Mouse (Mus musculus) limb, embryonic 12.5 days (tissue): Measurements from ENCODE around the gene Evi5. TPM values are rescaled to one million over a fixed set of nuclear protein-coding genes. Genes with fewer than 3 reads are reported as not detected.
A peak's percentile ranks its signal among the peaks of the same experiment; 100 is the strongest.

Experiments used
- ATAC-seq: fragments of 200-750 bp; cut with Nextera tagmentation; 2 replicates; pipeline ENCODE4 v1.8.0; 2017; ENCODE audit warnings: low read depth, moderate TSS enrichment; ENCODE audit not compliant: insufficient number of reproducible peaks, insufficient read depth, low FRiP score, low TSS enrichment
- H3K27ac ChIP-seq: fragments of 300-500 bp; sonication (generic); 2 replicates; pipeline ENCODE4 v1.5.1; 2016; ENCODE audit warnings: mild to moderate bottlenecking, moderate library complexity
- H3K27me3 ChIP-seq: fragments of 300-500 bp; sonication (generic); 2 replicates; pipeline ENCODE4 v1.6.1; 2016; ENCODE audit warnings: mild to moderate bottlenecking, moderate library complexity
- H3K36me3 ChIP-seq: fragments of 300-500 bp; sonication (generic); 2 replicates; pipeline ENCODE4 v1.6.1; 2016; ENCODE audit warnings: mild to moderate bottlenecking, moderate library complexity
- H3K4me1 ChIP-seq: fragments of 300-500 bp; sonication (generic); replicated peaks from 2 replicates; pipeline ENCODE4 v1.6.1; 2016
- H3K4me2 ChIP-seq: fragments of 300-500 bp; sonication (generic); 2 replicates; pipeline ENCODE4 v1.6.1; 2016; ENCODE audit warnings: mild to moderate bottlenecking, moderate library complexity
- H3K4me3 ChIP-seq: fragments of 300-500 bp; sonication (generic); replicated peaks from 2 replicates; pipeline ENCODE4 v1.5.1; 2016; ENCODE audit warnings: mild to moderate bottlenecking
- H3K9ac ChIP-seq: fragments of 300-500 bp; sonication (generic); replicated peaks from 2 replicates; pipeline ENCODE4 v1.6.1; 2016; ENCODE audit warnings: mild to moderate bottlenecking, moderate library complexity
- H3K9me3 ChIP-seq: fragments of 300-500 bp; sonication (generic); 2 replicates; pipeline ENCODE4 v1.6.1; 2016; ENCODE audit warnings: mild to moderate bottlenecking, moderate library complexity
- WGBS: fragments of 180-500 bp; shearing (Covaris S2); methylation state at CpG from one replicate; pipeline ENCODE4 v1.1.7; 2016; 5-methylcytosine and 5-hydroxymethylcytosine counted together
- polyA plus RNA-seq: library from polyadenylated mRNA; unstranded; fragments of >200 nt; fragmentation: Nextera tagmentation; extraction: Ambion mirVana; gene quantifications from 2 replicates; pipeline ENCODE4 v1.2.1, GENCODE M21; 2016

Gene Evi5
- polyA plus RNA-seq, 1 experiment from 2014 or later, result 88.4 TPM

- Histone ChIP-seq H3K27me3 (peaks cover 96% of the 10 kb centered on the region), H3K4me1 (peaks cover 50% of the 10 kb centered on the region), H3K4me3 (peak overlapping the region; percentile 21), H3K27ac (no peak overlapping the region), H3K9me3 (no peaks in the 10 kb centered on the region), H3K4me2 (peak overlapping the region; percentile 57), H3K36me3 (no peaks in the 10 kb centered on the region), H3K9ac (no peak overlapping the region)
- WGBS, result 1% methylated on average over 34 of the region's 34 CpGs
- ATAC-seq, result no peak
These were observed 152.0 kb downstream of the Evi5 start for GRCm38 (mm10) chr5:107722661-107723532.

- no peak overlapping the region for H3K27ac ChIP-seq
- H3K4me2 ChIP-seq, result peak overlapping the region; percentile 68
- H3K36me3 ChIP-seq, result no peaks in the 10 kb centered on the region
- peak overlapping the region; percentile 45; the same call in 1 of the 2 replicates for H3K9ac ChIP-seq
- H3K4me1 ChIP-seq, result peaks cover 47% of the 10 kb centered on the region
- H3K4me3 ChIP-seq, result peak overlapping the region; percentile 43
- ATAC-seq, result no peak
- under 1% methylated on average over 33 of the region's 33 CpGs for WGBS
- no peaks in the 10 kb centered on the region for H3K9me3 ChIP-seq
- H3K27me3 ChIP-seq, result peaks cover 97% of the 10 kb centered on the region
These were observed 153.3 kb downstream of the Evi5 start for GRCm38 (mm10) chr5:107721638-107722011.

- H3K4me3 ChIP-seq, result peak overlapping the region; percentile 43
- H3K27me3 ChIP-seq, result peaks cover 97% of the 10 kb centered on the region
- no peaks in the 10 kb centered on the region for H3K9me3 ChIP-seq
- no peaks in the 10 kb centered on the region for H3K36me3 ChIP-seq
- WGBS, result 1% methylated on average over 56 of the region's 58 CpGs
- no peak for ATAC-seq
- H3K4me2 ChIP-seq, result peak overlapping the region; percentile 68
- peak overlapping the region; percentile 45; the same call in 1 of the 2 replicates for H3K9ac ChIP-seq
- H3K27ac ChIP-seq, result no peak overlapping the region
- H3K4me1 ChIP-seq, result peaks cover 42% of the 10 kb centered on the region
These were observed 153.8 kb downstream of the Evi5 start for GRCm38 (mm10) chr5:107720991-107721637.

GRCm38 (mm10) chr5:107720511-107720910 lies 154.4 kb downstream of the Evi5 start:
- 4% methylated on average over 5 of the region's 5 CpGs for whole genome bisulfite sequencing
- no peak overlapping the region for H3K4me2 ChIP-seq
- H3K9me3 ChIP-seq, result no peaks in the 10 kb centered on the region
- H3K36me3 ChIP-seq, result no peaks in the 10 kb centered on the region
- no peak overlapping the region for H3K9ac ChIP-seq
- no peak for ATAC-seq
- H3K27ac ChIP-seq, result no peak overlapping the region
- H3K4me1 ChIP-seq, result peaks cover 37% of the 10 kb centered on the region
- peaks cover 92% of the 10 kb centered on the region for H3K27me3 ChIP-seq
- no peak overlapping the region for H3K4me3 ChIP-seq

- Histone ChIP-seq H3K9ac (no peak overlapping the region), H3K27me3 (peaks cover 88% of the 10 kb centered on the region), H3K4me3 (no peak overlapping the region), H3K27ac (no peak overlapping the region), H3K9me3 (no peaks in the 10 kb centered on the region), H3K36me3 (no peaks in the 10 kb centered on the region), H3K4me1 (peaks cover 29% of the 10 kb centered on the region), H3K4me2 (no peak overlapping the region)
- no peak for ATAC-seq
- 27% methylated on average over 1 of the region's 1 CpGs for WGBS
These were observed 155.1 kb downstream of the Evi5 start for GRCm38 (mm10) chr5:107719786-107720185.

- Histone ChIP-seq H3K36me3 (no peaks in the 10 kb centered on the region), H3K4me1 (peaks cover 24% of the 10 kb centered on the region), H3K9me3 (no peaks in the 10 kb centered on the region), H3K9ac (no peak overlapping the region), H3K4me3 (no peak overlapping the region), H3K4me2 (no peak overlapping the region), H3K27ac (no peak overlapping the region), H3K27me3 (peaks cover 88% of the 10 kb centered on the region)
- ATAC-seq, result no peak
- WGBS, result 9% methylated on average over 3 of the region's 3 CpGs
These were observed 155.7 kb downstream of the Evi5 start for GRCm38 (mm10) chr5:107719209-107719608.

- H3K4me3 ChIP-seq, result no peak overlapping the region
- H3K36me3 ChIP-seq, result no peaks in the 10 kb centered on the region
- no peaks in the 10 kb centered on the region for H3K9me3 ChIP-seq
- 9% methylated on average over 11 of the region's 11 CpGs for WGBS
- no peak overlapping the region for H3K27ac ChIP-seq
- H3K4me2 ChIP-seq, result no peak overlapping the region
- H3K4me1 ChIP-seq, result peaks cover 12% of the 10 kb centered on the region
- H3K27me3 ChIP-seq, result peaks cover 86% of the 10 kb centered on the region
- ATAC-seq, result no peak
- no peak overlapping the region for H3K9ac ChIP-seq
These were observed 157.0 kb downstream of the Evi5 start for GRCm38 (mm10) chr5:107717871-107718361.

GRCm38 (mm10) chr5:107711689-107712088 lies 163.2 kb downstream of the Evi5 start:
- Histone ChIP-seq H3K27ac (no peak overlapping the region), H3K9ac (no peak overlapping the region), H3K36me3 (no peaks in the 10 kb centered on the region), H3K27me3 (peaks cover 36% of the 10 kb centered on the region), H3K4me2 (no peak overlapping the region), H3K4me3 (no peak overlapping the region), H3K4me1 (no peaks in the 10 kb centered on the region), H3K9me3 (no peaks in the 10 kb centered on the region)
- WGBS, result 81% methylated on average over 2 of the region's 2 CpGs
- ATAC-seq, result no peak

GRCm38 (mm10) chr5:107708124-107708797 lies 166.6 kb downstream of the Evi5 start:
- WGBS, result 87% methylated on average over 8 of the region's 8 CpGs
- no peak overlapping the region for H3K9ac ChIP-seq
- no peak overlapping the region for H3K4me3 ChIP-seq
- H3K36me3 ChIP-seq, result no peaks in the 10 kb centered on the region
- no peak overlapping the region for H3K27ac ChIP-seq
- H3K27me3 ChIP-seq, result peaks cover 13% of the 10 kb centered on the region; the same call in 1 of the 2 replicates
- no peak for ATAC-seq
- no peaks in the 10 kb centered on the region for H3K9me3 ChIP-seq
- H3K4me2 ChIP-seq, result no peak overlapping the region
- H3K4me1 ChIP-seq, result no peaks in the 10 kb centered on the region

GRCm38 (mm10) chr5:107706262-107706661 lies 168.6 kb downstream of the Evi5 start:
- Histone ChIP-seq H3K27ac (no peak overlapping the region), H3K27me3 (peaks cover 3% of the 10 kb centered on the region; the same call in 1 of the 2 replicates), H3K9me3 (no peaks in the 10 kb centered on the region), H3K4me3 (no peak overlapping the region), H3K4me2 (no peak overlapping the region), H3K4me1 (no peaks in the 10 kb centered on the region), H3K9ac (no peak overlapping the region), H3K36me3 (no peaks in the 10 kb centered on the region)
- 73% methylated on average over 1 of the region's 1 CpGs for WGBS
- no peak for ATAC-seq

GRCm38 (mm10) chr5:107705756-107706155 lies 169.2 kb downstream of the Evi5 start:
- Histone ChIP-seq H3K4me1 (no peaks in the 10 kb centered on the region), H3K9me3 (no peaks in the 10 kb centered on the region), H3K9ac (no peak overlapping the region), H3K4me3 (no peak overlapping the region), H3K27ac (no peak overlapping the region), H3K36me3 (no peaks in the 10 kb centered on the region), H3K27me3 (no peaks in the 10 kb centered on the region; the same call in 1 of the 2 replicates), H3K4me2 (no peak overlapping the region)
- ATAC-seq, result no peak
- 88% methylated on average over 4 of the region's 4 CpGs for WGBS
